Mouse (Mus musculus) hindbrain, postnatal 0 days (tissue): Measurements from ENCODE around the gene Mbnl2. TPM values are rescaled to one million over a fixed set of nuclear protein-coding genes. Genes with fewer than 3 reads are reported as not detected.

Experiments used
- ATAC-seq: fragments of 200-750 bp; cut with Nextera tagmentation; 2 replicates; pipeline ENCODE4 v1.8.0; 2017; ENCODE audit warnings: mild to moderate bottlenecking, moderate TSS enrichment, moderate library complexity
- DNase-seq: peaks from one replicate; pipeline ENCODE4 v3.0.0-alpha.2; 2015; ENCODE audit warnings: low spot score
- H3K27ac ChIP-seq: fragments of 300-500 bp; sonication (generic); 2 replicates; pipeline ENCODE4 v1.5.1; 2014; ENCODE audit warnings: mild to moderate bottlenecking
- H3K27me3 ChIP-seq: fragments of 300-500 bp; sonication (generic); 2 replicates; pipeline ENCODE4 v1.6.1; 2014; ENCODE audit warnings: low read length, mixed read lengths; ENCODE audit not compliant: insufficient read depth
- H3K36me3 ChIP-seq: fragments of 300-500 bp; sonication (generic); 2 replicates; pipeline ENCODE4 v1.6.1; 2014; ENCODE audit warnings: low read length, mixed read lengths; ENCODE audit not compliant: insufficient read depth
- H3K4me1 ChIP-seq: fragments of 300-500 bp; sonication (generic); 2 replicates; pipeline ENCODE4 v1.6.1; 2014; ENCODE audit warnings: antibody characterized with exemption, low read length, mixed read lengths; ENCODE audit not compliant: insufficient read depth
- H3K4me2 ChIP-seq: fragments of 300-500 bp; sonication (generic); 2 replicates; pipeline ENCODE4 v1.6.1; 2014; ENCODE audit warnings: low read depth, mild to moderate bottlenecking, low read length, moderate library complexity, mixed read lengths
- H3K4me3 ChIP-seq: fragments of 300-500 bp; sonication (generic); 2 replicates; pipeline ENCODE4 v1.5.1; 2014; ENCODE audit warnings: low read length
- H3K9ac ChIP-seq: fragments of 300-500 bp; sonication (generic); replicated peaks from 2 replicates; pipeline ENCODE4 v1.6.1; 2014; ENCODE audit warnings: mild to moderate bottlenecking, low read length, moderate library complexity, mixed read lengths
- H3K9me3 ChIP-seq: fragments of 300-500 bp; sonication (generic); 2 replicates; pipeline ENCODE4 v1.6.1; 2016; ENCODE audit warnings: low read length, mixed read lengths
- CTCF ChIP-seq: IDR thresholded peaks from 2 replicates; pipeline ENCODE4 v1.5.1; 2016; ENCODE audit warnings: antibody characterized with exemption, control low read depth, low read depth
- WGBS: fragments of 180-500 bp; shearing (Covaris S2); extraction: QIAGEN DNeasy Blood & Tissue Kit; methylation state at CpG from one replicate; pipeline ENCODE4 v1.1.7; 2014; 5-methylcytosine and 5-hydroxymethylcytosine counted together
- polyA plus RNA-seq: library from polyadenylated mRNA; unstranded; fragments of >200 nt; fragmentation: Nextera tagmentation; extraction: Ambion mirVana; gene quantifications from 2 replicates; pipeline ENCODE4 v1.2.1, GENCODE M21; 2015
- total RNA-seq: library from RNA; depleted of rRNA; stranded (reverse); fragments of >200 nt; gene quantifications from 2 replicates; pipeline ENCODE4 v1.2.3, GENCODE M21; 2014

Gene Mbnl2
- total and polyA plus RNA-seq, 2 experiments from 2014 or later = 28.6 to 78.3 TPM

DNA sequence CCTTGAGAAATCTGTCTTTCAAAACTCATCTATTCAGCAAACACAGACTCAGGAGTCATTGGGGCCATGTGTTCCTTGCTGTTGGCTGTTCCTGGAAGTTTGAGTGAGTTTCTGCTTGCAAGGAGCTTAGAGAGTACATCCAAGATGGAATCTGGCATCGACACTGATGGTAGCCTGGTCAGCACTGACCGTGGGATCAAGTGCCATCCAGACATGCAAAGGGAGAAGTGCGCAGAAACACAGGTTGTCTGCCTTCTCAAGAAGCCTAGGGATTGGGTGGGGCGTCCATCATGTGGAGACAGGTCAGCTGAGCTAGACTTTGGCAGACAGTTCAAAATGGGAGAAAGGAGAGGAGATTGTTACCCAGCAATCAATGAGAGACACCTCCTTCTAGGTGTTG, 89.6 kb downstream of the Mbnl2 start:
- TF ChIP-seq CTCF = no peak
- Histone ChIP-seq H3K9ac (no peak overlapping the region), H3K9me3 (no peaks in the 10 kb centered on the region), H3K27me3 (no peaks in the 10 kb centered on the region), H3K4me1 (0 out of 2 replicates have a peak, but pooled peaks cover 3% of the 10 kb centered on the region), H3K4me2 (no peak overlapping the region), H3K27ac (no peak overlapping the region), H3K36me3 (no peaks in the 10 kb centered on the region), H3K4me3 (no peak overlapping the region)
- 93% methylated on average over 4 of the region's 4 CpGs for WGBS
- no peak for DNase-seq
- no peak for ATAC-seq

GRCm38 (mm10) chr14:120366962-120367361, 91.5 kb downstream of the Mbnl2 start:
- H3K27me3 ChIP-seq = no peaks in the 10 kb centered on the region
- no peaks in the 10 kb centered on the region for H3K9me3 ChIP-seq
- H3K27ac ChIP-seq = no peak overlapping the region
- no peak for ATAC-seq
- 0 out of 2 replicates have a peak, but pooled peaks cover 3% of the 10 kb centered on the region for H3K4me1 ChIP-seq
- no peak for DNase-seq
- H3K9ac ChIP-seq = no peak overlapping the region
- H3K4me3 ChIP-seq = no peak overlapping the region
- H3K4me2 ChIP-seq = no peak overlapping the region
- no peak for TF ChIP-seq CTCF
- 95% methylated on average over 8 of the region's 8 CpGs for WGBS
- no peaks in the 10 kb centered on the region for H3K36me3 ChIP-seq

DNA sequence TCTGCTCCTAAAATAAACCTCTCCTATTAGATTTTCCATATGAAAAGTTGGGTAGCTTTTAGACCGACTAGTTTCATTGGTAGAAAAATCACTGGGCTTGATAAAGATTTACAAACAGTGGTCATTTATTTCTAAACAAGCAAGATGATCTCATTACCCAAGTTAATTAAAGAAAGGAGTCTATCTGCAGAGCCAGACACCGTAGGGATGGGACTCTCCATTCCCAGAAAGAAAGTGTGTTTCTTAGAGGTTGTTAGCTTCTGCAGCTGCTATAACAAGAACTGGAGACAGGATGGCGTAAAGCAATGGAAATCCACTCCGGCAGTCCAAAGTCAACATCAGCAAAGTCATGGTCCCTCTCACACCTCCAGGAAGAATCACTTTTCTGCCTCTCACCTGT, 92.1 kb downstream of the Mbnl2 start:
- TF ChIP-seq CTCF = no peak
- 0 out of 2 replicates have a peak, but pooled peaks cover 1% of the 10 kb centered on the region for H3K4me1 ChIP-seq
- no peak for ATAC-seq

GRCm38 (mm10) chr14:120368456-120368855, 93.0 kb downstream of the Mbnl2 start:
- Histone ChIP-seq H3K4me2 (no peak overlapping the region), H3K36me3 (no peaks in the 10 kb centered on the region), H3K4me1 (no peaks in the 10 kb centered on the region), H3K4me3 (no peak overlapping the region), H3K27ac (no peak overlapping the region), H3K9ac (no peak overlapping the region), H3K9me3 (no peaks in the 10 kb centered on the region), H3K27me3 (no peaks in the 10 kb centered on the region)
- no peak for TF ChIP-seq CTCF
- DNase-seq (no peak), ATAC-seq (no peak)
- 77% methylated on average over 5 of the region's 5 CpGs for WGBS

More for the DNA sequence above, 92.1 kb downstream of the Mbnl2 start:
- Histone ChIP-seq H3K4me2 (no peak overlapping the region), H3K27ac (no peak overlapping the region), H3K9me3 (no peaks in the 10 kb centered on the region), H3K27me3 (no peaks in the 10 kb centered on the region), H3K36me3 (no peaks in the 10 kb centered on the region), H3K4me3 (no peak overlapping the region), H3K9ac (no peak overlapping the region)
- no peak for DNase-seq
- WGBS = 91% methylated on average over 4 of the region's 4 CpGs

DNA sequence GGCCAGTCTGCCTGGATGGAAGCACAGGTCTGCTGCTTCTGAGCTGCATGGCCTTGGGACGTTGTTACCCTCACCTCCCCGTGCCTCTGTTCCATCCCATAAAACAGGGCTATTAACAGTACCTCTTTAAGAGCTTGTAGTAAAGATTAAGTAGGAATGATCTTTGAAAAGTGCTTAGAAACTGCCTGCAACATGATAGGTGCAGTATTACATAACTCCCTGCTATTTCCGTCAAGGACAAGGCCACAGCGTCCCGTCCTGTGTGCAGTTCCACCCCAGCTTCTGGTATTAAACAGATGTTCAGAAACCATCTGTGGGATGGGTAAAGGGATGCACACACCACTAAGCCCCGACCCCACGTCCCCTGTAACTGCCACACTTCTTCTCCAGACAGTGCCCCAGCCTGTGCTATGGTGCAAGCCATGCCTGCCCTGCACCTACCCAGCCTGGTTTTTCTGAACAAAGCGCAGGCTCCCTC, 93.5 kb downstream of the Mbnl2 start:
- no peak overlapping the region for H3K4me2 ChIP-seq
- WGBS = 88% methylated on average over 8 of the region's 8 CpGs
- TF ChIP-seq CTCF = no peak
- H3K9me3 ChIP-seq = no peaks in the 10 kb centered on the region
- H3K36me3 ChIP-seq = no peaks in the 10 kb centered on the region
- no peaks in the 10 kb centered on the region for H3K4me1 ChIP-seq
- H3K27me3 ChIP-seq = no peaks in the 10 kb centered on the region
- no peak for ATAC-seq
- no peak overlapping the region for H3K27ac ChIP-seq
- DNase-seq = no peak
- no peak overlapping the region for H3K4me3 ChIP-seq
- H3K9ac ChIP-seq = no peak overlapping the region

- Histone ChIP-seq H3K4me1 (no peaks in the 10 kb centered on the region), H3K9ac (no peak overlapping the region), H3K9me3 (no peaks in the 10 kb centered on the region), H3K27ac (no peak overlapping the region), H3K4me3 (no peak overlapping the region), H3K36me3 (no peaks in the 10 kb centered on the region), H3K27me3 (no peaks in the 10 kb centered on the region), H3K4me2 (no peak overlapping the region)
- ATAC-seq (no peak), DNase-seq (no peak)
- WGBS = 76% methylated on average over 14 of the region's 14 CpGs
- TF ChIP-seq CTCF = no peak
These were observed 94.6 kb downstream of the Mbnl2 start for GRCm38 (mm10) chr14:120370044-120370443.

- Histone ChIP-seq H3K4me1 (no peaks in the 10 kb centered on the region), H3K27ac (no peak overlapping the region), H3K27me3 (no peaks in the 10 kb centered on the region), H3K9me3 (no peaks in the 10 kb centered on the region), H3K36me3 (no peaks in the 10 kb centered on the region), H3K9ac (no peak overlapping the region), H3K4me3 (no peak overlapping the region), H3K4me2 (no peak overlapping the region)
- no peak for DNase-seq
- WGBS = 82% methylated on average over 11 of the region's 11 CpGs
- TF ChIP-seq CTCF = no peak
- no peak for ATAC-seq
These were observed 95.2 kb downstream of the Mbnl2 start for GRCm38 (mm10) chr14:120370631-120371030.
